ENCODE assay signal across 8 mouse cellular contexts in the genomic region with DNA sequence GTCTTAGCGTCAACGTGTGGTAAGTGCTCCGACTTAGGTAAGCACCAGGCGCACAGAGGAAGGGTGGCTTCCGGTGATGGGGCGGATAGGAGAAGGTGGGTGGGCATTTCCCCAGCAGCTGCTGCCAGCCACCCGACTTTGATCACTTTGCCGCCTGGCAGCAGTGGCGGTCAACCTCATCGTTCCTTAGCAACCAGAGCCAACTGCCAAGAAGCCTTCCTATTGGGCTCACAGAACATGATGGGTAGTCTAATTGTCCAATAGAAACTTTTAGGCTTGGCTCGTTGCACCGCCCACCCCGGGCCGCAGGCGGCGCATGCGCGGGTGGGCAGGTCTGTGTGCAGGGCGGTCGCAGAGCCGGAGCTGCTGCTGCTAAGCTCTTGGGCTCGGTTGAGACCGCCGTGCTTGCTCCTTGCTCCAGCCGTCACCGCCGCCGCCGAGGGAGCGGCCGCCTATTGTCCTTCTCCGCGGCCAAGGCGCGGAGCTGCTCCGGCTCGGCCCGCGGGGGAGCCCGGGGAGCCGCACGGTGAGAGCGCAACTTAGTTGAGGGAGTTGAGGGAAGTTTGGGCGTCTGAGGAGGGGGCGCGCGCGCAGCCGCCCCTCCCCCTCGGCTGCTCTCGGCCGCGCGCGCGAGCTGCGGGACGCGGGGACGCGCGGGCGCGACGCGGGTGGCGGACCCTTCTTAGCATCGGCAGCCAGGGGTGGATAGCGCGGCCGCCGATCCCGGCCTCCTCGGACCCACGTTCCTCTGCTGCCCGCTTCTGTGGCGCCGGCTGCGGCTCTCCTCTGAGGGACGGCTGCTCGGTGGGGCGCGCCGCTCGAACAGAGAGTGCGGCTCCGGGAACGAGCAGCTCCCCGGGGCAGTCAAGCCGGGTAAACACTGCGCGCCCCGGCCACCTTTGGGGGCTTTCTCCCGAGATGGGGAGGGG. TPM values are rescaled to one million over a fixed set of nuclear protein-coding genes. Genes with fewer than 3 reads are reported as not detected.
DNase-seq lines count a peak whose midpoint lies in the region; ATAC-seq and TF ChIP-seq lines count a peak whose summit lies in the region.

A gene (plus strand): TSS at position 312 of the 929 bp plus-strand sequence.

- H3K4me1 ChIP-seq in hindbrain, embryonic 13.5 days (replicated peaks), result peaks cover 14% of the 10 kb centered on the region

- H3K4me3 ChIP-seq in hindbrain, embryonic 13.5 days, result peak within 1 kb of the TSS; percentile 86

- H3K9me3 ChIP-seq in hindbrain, embryonic 13.5 days, result peaks cover 4% of the 10 kb centered on the region; the same call in 1 of the 2 replicates

- peak; percentile 86 for DNase-seq in Patski (ENCODE audit: low read depth, low spot score)
- peak; percentile 96 to 98 for DNase-seq in cerebellum, postnatal 14 days
- DNase-seq in frontal cortex, postnatal 14 days (ENCODE audit: low spot score in 2 of 2), result peak; percentile 97 to 98
- DNase-seq in layer of hippocampus, postnatal 25 days (ENCODE audit: extremely low spot score in 1 of 2, low spot score in 1 of 2), result peak; percentile 90 to 97
- peak; percentile 98 for DNase-seq in lung, postnatal 25 days (ENCODE audit: low spot score)
- DNase-seq in retina, embryonic 14.5 days (ENCODE audit: low spot score), result peak; percentile 98
- DNase-seq in thymus, postnatal 4 days, result peak; percentile 97

- POLR2A ChIA-PET in Patski (lab: Charles Lee), result interaction anchor here (0.8 to 1.0 kb wide), 2 partner anchors 18 to 43 kb away, joined by 3 read pairs; no protein-coding TSS in a partner anchor

- peak; percentile 96 for ATAC-seq in Patski
- ATAC-seq in hindbrain, embryonic 13.5 days (ENCODE audit: low FRiP score), result peak; percentile 99

- under 1% methylated on average over 88 of the region's 94 CpGs for WGBS in hindbrain, embryonic 13.5 days

- no peaks in the 10 kb centered on the region for H3K36me3 ChIP-seq in hindbrain, embryonic 13.5 days

- peak within 1 kb of the TSS; percentile 95 for H3K27ac ChIP-seq in hindbrain, embryonic 13.5 days

- in situ Hi-C loops in Patski (cut with MboI; ENCODE audit: low pct_unique_long_range_greater_than_20kb), result loop anchor here (5.0 kb wide), 2 partner anchors 53 to 102 kb away; no protein-coding TSS in a partner anchor

- H3K9ac ChIP-seq in hindbrain, embryonic 13.5 days, result peak within 1 kb of the TSS; percentile 87

- CTCF ChIA-PET in Patski (lab: Charles Lee), result interaction anchor here (0.6 to 1.7 kb wide), 6 partner anchors 21 to 132 kb away, joined by 3 read pairs; no protein-coding TSS in a partner anchor

- peak within 1 kb of the TSS; percentile 76 for H3K4me2 ChIP-seq in hindbrain, embryonic 13.5 days

- H3K27me3 ChIP-seq in Patski, result no peaks in the 10 kb centered on the region
- H3K27me3 ChIP-seq in hindbrain, embryonic 13.5 days, result no peaks in the 10 kb centered on the region

- TF ChIP-seq CTCF in Patski (IDR thresholded peaks at IDR 0.05), result peak; percentile 50

RNA-seq across cellular contexts. Expression of the gene that starts here (rescaled TPM):
- 17.3 TPM for polyA plus RNA-seq in Patski (2021)
- polyA plus RNA-seq in hindbrain, embryonic 13.5 days (2015; fragmentation: Nextera tagmentation; extraction: Ambion mirVana), result 19.4 and 20.8 TPM in 2 replicates
- 10 to 100 TPM; 54.0 to 70.8 TPM for total RNA-seq in layer of hippocampus, postnatal 25 days (2021)

Comparison
In these comparisons a context has a peak if more than half of its experiments do, and no peak if none do; other contexts are left out.
1. Peak in every context shown above with its lines: DNase-seq, ATAC-seq, H3K4me3 ChIP-seq and H3K27ac ChIP-seq.